Mouse (Mus musculus) heart, embryonic 15.5 days (tissue): ENCODE data around the gene Slc6a5. TPM values are rescaled to one million over a fixed set of nuclear protein-coding genes. Genes with fewer than 3 reads are reported as not detected.

ENCODE experiments used
- ATAC-seq: fragments of 200-750 bp; cut with Nextera tagmentation; replicated peaks from 2 replicates; pipeline ENCODE4 v1.8.0; 2017; ENCODE audit warnings: low read depth, moderate TSS enrichment; ENCODE audit not compliant: insufficient number of reproducible peaks, insufficient read depth, low FRiP score
- H3K27ac ChIP-seq: fragments of 300-500 bp; sonication (generic); 2 replicates; pipeline ENCODE4 v1.5.1; 2015; ENCODE audit warnings: mild to moderate bottlenecking, inconsistent platforms
- H3K27me3 ChIP-seq: fragments of 300-500 bp; sonication (generic); 2 replicates; pipeline ENCODE4 v1.6.1; 2015; ENCODE audit warnings: inconsistent platforms
- H3K36me3 ChIP-seq: fragments of 300-500 bp; sonication (generic); 2 replicates; pipeline ENCODE4 v1.6.1; 2015; ENCODE audit warnings: mild to moderate bottlenecking, inconsistent platforms
- H3K4me1 ChIP-seq: fragments of 300-500 bp; sonication (generic); replicated peaks from 2 replicates; pipeline ENCODE4 v1.6.1; 2015; ENCODE audit warnings: inconsistent platforms
- H3K4me2 ChIP-seq: fragments of 300-500 bp; sonication (generic); 2 replicates; pipeline ENCODE4 v1.6.1; 2015; ENCODE audit warnings: inconsistent platforms, mild to moderate bottlenecking, moderate library complexity
- H3K4me3 ChIP-seq: fragments of 300-500 bp; sonication (generic); 2 replicates; pipeline ENCODE4 v1.5.1; 2015; ENCODE audit warnings: mild to moderate bottlenecking, inconsistent platforms
- H3K9ac ChIP-seq: fragments of 300-500 bp; sonication (generic); 2 replicates; pipeline ENCODE4 v1.6.1; 2015; ENCODE audit warnings: mild to moderate bottlenecking, inconsistent platforms
- H3K9me3 ChIP-seq: fragments of 300-500 bp; sonication (generic); replicated peaks from 2 replicates; pipeline ENCODE4 v1.6.1; 2016; ENCODE audit warnings: inconsistent platforms
- WGBS: fragments of 180-500 bp; shearing (Covaris S2); methylation state at CpG from one replicate; pipeline ENCODE4 v1.1.7; 2015; ENCODE audit warnings: mixed read lengths; 5-methylcytosine and 5-hydroxymethylcytosine counted together
- polyA plus RNA-seq: library from polyadenylated mRNA; unstranded; fragments of >200 nt; fragmentation: Nextera tagmentation; extraction: Ambion mirVana; gene quantifications from 2 replicates; pipeline ENCODE4 v1.2.1, GENCODE M21; 2015

Gene Slc6a5
- 0.04 TPM in 1 of 2 replicates, not detected in the other for polyA plus RNA-seq

DNA sequence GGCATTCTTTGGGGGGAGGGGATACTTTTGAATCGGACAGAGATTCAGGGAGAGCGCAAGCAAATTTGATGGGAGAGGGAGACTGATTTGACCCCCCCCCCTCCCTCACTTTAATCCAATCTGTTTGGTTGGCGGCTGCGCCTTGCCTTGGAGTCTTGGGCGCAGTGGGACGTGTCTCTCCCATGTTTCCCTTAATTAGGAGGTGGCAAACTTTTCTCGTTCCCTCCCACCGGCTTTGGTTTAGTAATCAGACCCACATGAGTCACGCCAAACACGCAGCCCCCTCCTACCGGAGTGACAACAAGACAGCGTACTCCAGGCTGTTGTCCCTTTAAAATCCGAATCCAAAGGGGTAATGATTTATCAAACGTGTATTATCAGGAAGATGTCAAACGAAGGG is at the start of gene Slc6a5:
Gene Slc6a5, plus strand, starts transcription at position 297 of the 400 bp plus-strand sequence.
- H3K4me2 ChIP-seq, result no peak within 1 kb of the TSS
- no peaks in the 10 kb centered on the region for H3K36me3 ChIP-seq
- no peak within 1 kb of the TSS for H3K9ac ChIP-seq
- no peak within 1 kb of the TSS for H3K27ac ChIP-seq
- ATAC-seq, result no peak
- H3K27me3 ChIP-seq, result peaks cover 100% of the 10 kb centered on the region
- no peak within 1 kb of the TSS for H3K4me3 ChIP-seq
- H3K9me3 ChIP-seq, result no peaks in the 10 kb centered on the region
- peaks cover 6% of the 10 kb centered on the region for H3K4me1 ChIP-seq
- 2% methylated on average over 15 of the region's 15 CpGs for WGBS

DNA sequence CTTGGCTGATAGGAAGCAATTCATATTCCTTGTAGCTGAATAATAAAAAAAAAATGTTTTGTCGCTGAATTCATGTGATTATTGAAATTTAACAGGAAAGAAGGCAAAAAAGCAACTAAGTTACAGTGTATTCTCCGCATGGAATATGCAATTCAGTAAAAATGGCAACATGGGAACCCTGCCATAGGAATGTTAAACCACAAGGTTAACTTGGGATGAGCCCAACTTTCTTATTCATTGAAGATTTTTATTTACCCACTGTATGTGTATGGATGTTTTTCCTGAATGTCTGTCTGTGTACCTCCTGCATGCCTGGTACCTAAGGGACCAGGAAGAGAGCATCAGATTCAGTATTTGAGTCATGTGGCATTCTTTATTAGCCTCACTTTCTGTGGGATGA is 48.8 kb upstream of the Slc6a5 start:
- Histone ChIP-seq H3K27me3 (no peaks in the 10 kb centered on the region), H3K4me3 (no peak overlapping the region), H3K36me3 (peaks cover 7% of the 10 kb centered on the region; the same call in 1 of the 2 replicates), H3K4me1 (no peaks in the 10 kb centered on the region), H3K4me2 (no peak overlapping the region), H3K9me3 (no peaks in the 10 kb centered on the region), H3K27ac (no peak overlapping the region), H3K9ac (no peak overlapping the region)
- 85% methylated on average over 2 of the region's 2 CpGs for WGBS
- no peak for ATAC-seq

DNA sequence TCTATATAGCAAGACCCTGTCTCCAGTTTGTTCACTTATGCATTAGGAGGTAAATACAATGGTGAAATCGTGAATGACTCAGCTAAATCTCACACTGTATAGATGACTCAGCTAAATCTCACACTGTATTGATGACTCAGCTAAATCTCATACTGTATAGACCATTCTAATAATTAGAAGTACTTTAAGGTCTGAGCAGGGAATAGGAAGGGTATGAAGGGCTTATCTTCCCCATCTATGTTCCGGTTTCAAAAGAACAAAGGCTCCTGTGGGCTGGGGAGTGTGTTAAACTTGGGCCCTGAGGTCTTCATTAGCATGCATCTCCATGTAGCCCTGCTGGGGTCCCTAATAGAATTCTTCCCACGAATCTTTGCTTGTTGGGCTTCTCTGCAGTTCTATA is 46.2 kb upstream of the Slc6a5 start:
- no peak for ATAC-seq

DNA sequence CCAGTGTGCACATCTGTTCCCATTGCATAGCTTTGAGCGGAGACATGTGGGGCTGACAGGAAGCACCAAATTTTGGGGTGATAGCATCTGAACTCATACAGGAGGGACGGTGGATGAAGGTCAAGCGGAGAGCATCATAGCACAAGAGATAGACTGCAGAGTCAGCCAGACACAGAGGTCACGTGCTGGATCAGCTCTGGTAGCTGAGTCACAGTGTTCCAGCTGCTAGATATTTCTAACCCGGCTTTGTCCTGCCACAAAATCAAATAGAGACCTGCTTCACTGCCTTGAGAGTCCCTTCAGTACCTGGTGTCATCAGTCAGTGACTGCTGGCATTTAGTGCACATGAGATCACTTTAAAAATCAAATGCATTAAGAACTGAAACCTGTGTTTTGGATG is 40.3 kb upstream of the Slc6a5 start:
- no peaks in the 10 kb centered on the region for H3K36me3 ChIP-seq
- 47% methylated on average over 5 of the region's 5 CpGs for WGBS
- H3K27ac ChIP-seq, result no peak overlapping the region
- ATAC-seq, result no peak
- no peaks in the 10 kb centered on the region for H3K4me1 ChIP-seq
- H3K9ac ChIP-seq, result no peak overlapping the region
- no peak overlapping the region for H3K4me2 ChIP-seq
- H3K9me3 ChIP-seq, result no peaks in the 10 kb centered on the region
- H3K27me3 ChIP-seq, result no peaks in the 10 kb centered on the region
- H3K4me3 ChIP-seq, result no peak overlapping the region

More for the DNA sequence above, 46.2 kb upstream of the Slc6a5 start:
- Histone ChIP-seq H3K27ac (no peak overlapping the region), H3K4me3 (no peak overlapping the region), H3K4me2 (no peak overlapping the region), H3K27me3 (no peaks in the 10 kb centered on the region), H3K36me3 (no peaks in the 10 kb centered on the region), H3K4me1 (no peaks in the 10 kb centered on the region), H3K9me3 (no peaks in the 10 kb centered on the region), H3K9ac (no peak overlapping the region)
- WGBS, result 68% methylated on average over 3 of the region's 3 CpGs

DNA sequence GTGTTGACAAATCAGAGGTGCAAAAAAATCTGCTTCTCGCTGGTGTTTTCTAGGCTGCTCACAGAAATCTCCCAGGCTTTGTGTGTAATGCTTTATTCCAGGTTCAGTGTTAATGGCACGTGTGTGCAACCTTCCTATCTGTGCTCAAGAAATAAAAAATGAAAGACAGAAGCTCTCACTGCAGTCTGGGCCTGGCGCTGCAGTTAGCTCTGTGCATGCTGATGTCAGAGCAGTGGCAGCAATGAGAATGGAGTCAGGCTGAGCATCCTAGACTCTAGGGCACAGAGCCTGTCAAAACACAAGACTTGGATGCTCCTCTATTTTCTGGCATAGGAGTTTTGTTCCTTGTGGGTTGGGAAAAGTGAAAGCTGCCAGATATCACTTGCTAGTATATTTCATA is 39.7 kb upstream of the Slc6a5 start:
- Histone ChIP-seq H3K27me3 (no peaks in the 10 kb centered on the region), H3K36me3 (no peaks in the 10 kb centered on the region)
- 44% methylated on average over 3 of the region's 3 CpGs for WGBS

DNA sequence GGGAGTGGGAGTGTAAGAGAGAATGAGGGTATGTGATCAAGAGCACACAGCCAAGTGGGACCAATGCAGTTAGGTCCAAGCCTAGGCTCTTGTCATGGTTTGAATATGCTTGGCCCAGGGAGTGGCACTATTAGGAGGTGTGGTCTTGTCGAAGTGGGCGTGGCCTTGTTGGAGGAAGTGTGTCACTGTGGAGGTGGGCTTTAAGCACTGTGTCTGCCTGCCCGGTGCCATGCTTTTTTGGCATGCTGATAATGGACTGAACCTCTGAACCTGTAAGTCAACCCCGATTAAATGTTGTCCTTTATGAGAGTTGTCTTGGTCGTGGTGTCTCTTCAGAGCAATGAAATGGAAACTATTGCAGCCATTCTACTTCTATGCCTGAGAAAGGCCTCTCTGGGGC is 32.6 kb upstream of the Slc6a5 start:
- Histone ChIP-seq H3K9me3 (no peaks in the 10 kb centered on the region), H3K4me3 (no peak overlapping the region), H3K9ac (no peak overlapping the region), H3K4me1 (peaks cover 4% of the 10 kb centered on the region), H3K36me3 (no peaks in the 10 kb centered on the region), H3K27ac (no peak overlapping the region), H3K4me2 (no peak overlapping the region), H3K27me3 (no peaks in the 10 kb centered on the region)
- 69% methylated on average over 5 of the region's 5 CpGs for WGBS
- no peak for ATAC-seq

More for the DNA sequence above, 39.7 kb upstream of the Slc6a5 start:
- Histone ChIP-seq H3K4me2 (no peak overlapping the region), H3K9me3 (no peaks in the 10 kb centered on the region), H3K4me1 (no peaks in the 10 kb centered on the region), H3K27ac (no peak overlapping the region), H3K4me3 (no peak overlapping the region), H3K9ac (no peak overlapping the region)
- no peak; the same call in 1 of the 2 replicates for ATAC-seq

DNA sequence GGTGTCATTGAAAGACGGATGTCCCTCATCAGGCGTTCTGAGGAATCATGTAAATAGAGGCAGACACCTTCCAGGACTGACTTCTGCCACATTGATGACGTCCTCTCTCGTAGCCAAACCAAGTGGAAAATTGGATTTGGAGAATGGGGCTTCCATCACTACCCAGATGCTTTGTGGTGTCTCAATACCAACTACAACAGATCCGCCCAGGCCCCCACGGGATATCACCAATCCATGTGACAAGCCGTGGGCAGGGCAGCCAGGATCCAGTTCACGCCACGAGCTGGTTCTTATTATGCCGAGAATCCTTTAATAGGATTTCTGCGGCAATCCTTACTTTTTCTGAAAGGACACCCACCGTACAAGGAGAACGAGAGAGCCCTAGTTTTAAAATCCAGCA is 30.9 kb upstream of the Slc6a5 start:
- no peak for ATAC-seq
- Histone ChIP-seq H3K4me3 (no peak overlapping the region), H3K9me3 (no peaks in the 10 kb centered on the region), H3K4me1 (peaks cover 13% of the 10 kb centered on the region), H3K27me3 (no peaks in the 10 kb centered on the region), H3K4me2 (no peak overlapping the region), H3K36me3 (no peaks in the 10 kb centered on the region), H3K27ac (no peak overlapping the region), H3K9ac (no peak overlapping the region)
- 82% methylated on average over 13 of the region's 13 CpGs for WGBS

DNA sequence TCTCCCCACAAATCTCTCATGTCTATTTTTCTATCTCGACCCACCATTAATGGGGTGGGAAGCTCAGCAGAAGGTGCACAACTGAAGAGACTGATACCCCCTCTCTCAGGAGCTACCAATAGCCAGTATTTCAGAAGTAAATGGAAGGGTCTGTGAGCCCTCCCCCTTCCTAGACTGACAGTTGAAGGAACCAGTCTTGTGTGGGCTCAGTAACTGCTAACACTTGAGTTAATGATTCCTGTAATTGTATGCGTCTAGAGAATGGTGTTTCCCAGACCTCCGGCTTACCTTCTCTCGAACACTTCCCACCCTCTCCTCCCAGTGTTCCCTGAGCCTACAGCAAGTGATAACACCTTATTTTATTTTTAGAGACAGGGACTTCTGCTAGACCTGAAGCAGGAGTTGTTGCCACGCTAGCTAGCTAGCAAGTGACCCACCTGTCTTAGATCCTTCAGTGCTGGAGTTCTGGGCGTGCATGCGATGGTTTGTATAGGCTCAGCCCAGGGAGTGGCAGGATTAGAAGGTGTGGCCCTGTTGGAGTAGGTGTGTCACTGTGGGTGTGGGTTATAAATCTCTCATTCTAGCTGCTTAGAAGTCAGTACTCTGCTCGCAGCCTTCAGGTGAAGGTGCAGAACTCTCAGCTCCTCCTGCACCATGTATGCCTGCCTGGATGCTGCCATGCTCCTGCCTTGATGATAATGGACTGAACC is 29.8 kb upstream of the Slc6a5 start:
- H3K36me3 ChIP-seq, result no peaks in the 10 kb centered on the region
- peaks cover 13% of the 10 kb centered on the region for H3K4me1 ChIP-seq
- no peak overlapping the region for H3K4me3 ChIP-seq
- no peak for ATAC-seq
- no peak overlapping the region for H3K4me2 ChIP-seq
- 70% methylated on average over 8 of the region's 8 CpGs for WGBS
- no peak overlapping the region for H3K27ac ChIP-seq
- H3K9ac ChIP-seq, result no peak overlapping the region
- no peaks in the 10 kb centered on the region for H3K9me3 ChIP-seq
- no peaks in the 10 kb centered on the region for H3K27me3 ChIP-seq

DNA sequence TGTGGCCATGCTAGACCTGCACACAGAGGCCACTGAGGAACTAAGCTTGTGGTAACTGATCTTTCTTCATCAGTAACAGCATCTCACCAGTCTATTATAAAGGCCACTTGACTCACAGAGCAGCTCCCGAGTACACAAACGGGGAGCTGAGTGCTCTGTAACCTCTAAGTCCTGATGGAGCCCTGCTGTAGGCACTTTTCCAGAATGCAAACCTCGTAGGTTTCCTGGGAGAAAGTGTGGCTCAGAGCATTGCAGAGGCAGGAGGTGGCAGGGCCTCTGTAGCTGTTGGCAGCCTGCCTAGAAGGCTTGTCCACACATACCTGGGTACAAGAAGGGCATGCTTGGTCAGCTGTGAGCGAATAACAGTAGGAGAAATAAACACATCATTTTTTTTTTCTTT is 27.7 kb upstream of the Slc6a5 start:
- Histone ChIP-seq H3K36me3 (no peaks in the 10 kb centered on the region), H3K9me3 (no peaks in the 10 kb centered on the region), H3K4me2 (peak overlapping the region; percentile 45), H3K27ac (peak overlapping the region; percentile 42; the same call in 1 of the 2 replicates), H3K4me3 (no peak overlapping the region), H3K9ac (no peak overlapping the region), H3K27me3 (no peaks in the 10 kb centered on the region), H3K4me1 (peaks cover 13% of the 10 kb centered on the region)
- no peak; the same call in 1 of the 2 replicates for ATAC-seq
- WGBS, result 6% methylated on average over 4 of the region's 4 CpGs

DNA sequence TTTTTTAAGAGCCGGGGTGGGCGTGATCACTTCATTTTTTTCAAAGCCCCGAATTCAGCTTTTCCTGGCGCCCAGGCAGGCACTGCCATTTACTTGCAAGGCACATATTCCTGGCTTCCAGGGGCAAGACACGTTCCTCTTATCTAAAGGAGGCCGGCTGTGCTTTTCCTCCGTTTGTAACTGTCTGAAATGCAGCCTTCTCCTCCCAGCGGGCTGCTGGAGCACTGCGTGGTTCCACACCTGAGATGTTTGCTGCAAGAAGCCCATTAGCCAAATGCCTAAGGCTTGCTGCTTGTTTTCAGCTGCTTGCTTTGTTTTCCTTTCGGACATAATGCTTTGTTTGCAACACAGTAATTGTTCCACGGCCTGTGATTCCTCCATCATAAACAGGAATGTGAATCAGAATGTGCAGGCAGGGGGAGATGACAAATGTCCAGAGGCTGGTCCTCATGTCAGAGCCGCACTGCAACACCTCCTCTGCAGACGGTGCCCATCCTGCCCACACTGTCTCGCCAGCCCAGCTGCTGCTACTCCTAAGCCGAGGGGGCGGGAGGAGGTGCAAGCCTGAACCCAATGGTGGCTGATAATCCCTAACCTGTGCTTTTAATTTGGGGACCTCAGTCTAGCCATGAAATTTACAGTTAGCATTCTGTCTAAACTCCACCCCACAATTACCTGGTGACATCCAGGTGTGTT is 27.1 kb upstream of the Slc6a5 start:
- Histone ChIP-seq H3K27me3 (no peaks in the 10 kb centered on the region), H3K27ac (no peak overlapping the region), H3K36me3 (no peaks in the 10 kb centered on the region), H3K9ac (no peak overlapping the region), H3K4me2 (peak overlapping the region; percentile 45), H3K4me1 (peaks cover 13% of the 10 kb centered on the region), H3K4me3 (no peak overlapping the region), H3K9me3 (no peaks in the 10 kb centered on the region)
- ATAC-seq, result no peak
- WGBS, result 15% methylated on average over 16 of the region's 16 CpGs

DNA sequence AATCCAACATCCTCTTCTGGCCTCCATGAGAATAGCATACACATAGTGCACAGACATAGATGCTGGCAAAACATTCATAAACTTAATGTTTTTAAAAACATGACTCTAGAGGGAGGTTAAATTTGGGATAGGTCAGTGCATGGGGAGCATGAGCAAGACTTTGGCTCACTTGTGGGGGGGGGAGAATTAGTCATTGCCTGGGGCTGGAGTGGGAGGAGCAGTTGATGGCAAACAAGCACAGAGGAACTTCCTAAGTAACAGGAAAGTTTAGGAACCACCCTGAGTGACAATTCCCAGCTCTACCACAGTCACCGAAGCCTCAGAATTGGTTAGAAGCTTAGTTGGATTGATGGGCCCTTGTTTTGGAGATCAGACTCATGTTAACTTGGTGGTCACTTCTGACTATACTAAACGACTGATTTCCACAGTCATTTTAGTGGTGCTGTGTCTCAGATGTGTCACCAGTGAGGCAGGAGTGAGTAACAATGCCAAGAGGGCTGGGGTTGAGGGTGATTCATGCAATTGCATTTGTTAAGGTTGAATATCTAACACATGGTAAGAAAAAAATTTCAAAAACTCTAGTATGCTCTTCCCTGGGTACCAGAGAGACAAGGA is 22.1 kb upstream of the Slc6a5 start:
- Histone ChIP-seq H3K9ac (no peak overlapping the region), H3K27me3 (no peaks in the 10 kb centered on the region), H3K4me3 (no peak overlapping the region), H3K4me2 (no peak overlapping the region), H3K9me3 (no peaks in the 10 kb centered on the region), H3K27ac (no peak overlapping the region), H3K36me3 (no peaks in the 10 kb centered on the region), H3K4me1 (peaks cover 3% of the 10 kb centered on the region)
- ATAC-seq, result no peak
- WGBS, result 74% methylated on average over 2 of the region's 2 CpGs
